Mouse (Mus musculus) kidney, adult 2 months (tissue): ENCODE results near the gene Mbd5.

Source experiments
- CTCF ChIP-seq: fragments of 200-500 bp; conservative IDR thresholded peaks from 2 replicates; pipeline ENCODE4 v1.5.1; 2011; ENCODE audit warnings: low read depth, mild to moderate bottlenecking, control low read depth, low read length, moderate library complexity, mixed read lengths; ENCODE audit not compliant: insufficient read depth, insufficient read length
- POLR2A ChIP-seq: fragments of 200-500 bp; IDR thresholded peaks from one replicate; pipeline ENCODE4 v1.6.1; 2011; ENCODE audit warnings: low read depth, low read length, control low read depth

GRCm38 (mm10) chr2:48950252-48950315 lies 776 bp downstream of the Mbd5 start, which contains the start of gene Orc4:
- TF ChIP-seq POLR2A: no peak
- no peak for TF ChIP-seq CTCF
